Mouse (Mus musculus): ENCODE measurements around the gene Fam3c. TPM values are rescaled to one million over a fixed set of nuclear protein-coding genes. Genes with fewer than 3 reads are reported as not detected.

Fam3c gene
- polyA plus RNA-seq, 1 experiment from 2014 or later: 46.2 TPM

DNA sequence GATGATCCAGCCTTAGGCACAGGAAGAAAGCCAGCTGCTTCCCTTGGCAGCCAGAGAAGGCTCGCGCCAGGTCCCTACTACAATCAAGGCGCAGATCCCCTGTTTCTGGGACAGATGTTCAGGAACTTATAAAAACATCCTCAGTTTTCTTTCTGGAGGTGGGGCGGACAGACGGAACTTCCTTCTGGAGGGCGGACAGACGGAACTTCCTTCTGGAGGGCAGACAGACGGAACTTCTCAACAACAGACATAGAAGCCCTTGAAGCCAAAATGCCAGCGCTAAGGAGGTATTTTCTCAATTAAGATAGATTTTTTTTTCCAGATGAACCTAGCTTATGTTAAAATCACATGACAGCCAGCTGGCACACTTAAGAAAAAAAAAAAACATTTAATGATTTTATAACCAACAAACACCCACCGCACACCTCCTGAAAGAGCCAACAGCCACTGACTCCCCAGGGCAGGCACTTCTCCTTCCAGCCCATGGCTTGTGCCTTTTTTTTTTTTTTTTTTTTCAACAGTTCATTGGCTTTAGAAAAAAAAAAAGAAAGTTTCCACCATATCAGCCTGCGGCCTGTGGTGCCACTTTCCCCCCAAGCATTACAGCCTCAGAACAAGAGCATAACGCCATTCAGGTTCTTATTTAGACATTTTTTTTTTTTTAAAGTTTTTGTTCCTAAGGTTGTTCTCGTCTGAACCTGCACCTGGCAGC, 34.8 kb upstream of the Fam3c start:
- no peak for DNase-seq (ENCODE audit: low spot score)
- Histone ChIP-seq H3K4me2 (ENCODE audit: low read length) (no peak overlapping the region), H3K9me3 (ENCODE audit: control insufficient read depth, low read length) (no peaks in the 10 kb centered on the region), H3K9ac (ENCODE audit: low read length) (no peak overlapping the region), H3K4me1 (replicated peaks; ENCODE audit: control insufficient read depth, insufficient read depth, low read length) (no peaks in the 10 kb centered on the region), H3K36me3 (ENCODE audit: control insufficient read depth, insufficient read depth, low read length) (no peaks in the 10 kb centered on the region), H3K27me3 (replicated peaks; ENCODE audit: control insufficient read depth, insufficient read depth, low read length) (no peaks in the 10 kb centered on the region), H3K4me3 (ENCODE audit: low read depth, low read length) (no peak overlapping the region), H3K27ac (ENCODE audit: low read depth) (no peak overlapping the region)
- ATAC-seq (replicated peaks; ENCODE audit: low FRiP score, low TSS enrichment, low read depth): no peak
- WGBS: 74% methylated on average over 13 of the region's 13 CpGs

DNA sequence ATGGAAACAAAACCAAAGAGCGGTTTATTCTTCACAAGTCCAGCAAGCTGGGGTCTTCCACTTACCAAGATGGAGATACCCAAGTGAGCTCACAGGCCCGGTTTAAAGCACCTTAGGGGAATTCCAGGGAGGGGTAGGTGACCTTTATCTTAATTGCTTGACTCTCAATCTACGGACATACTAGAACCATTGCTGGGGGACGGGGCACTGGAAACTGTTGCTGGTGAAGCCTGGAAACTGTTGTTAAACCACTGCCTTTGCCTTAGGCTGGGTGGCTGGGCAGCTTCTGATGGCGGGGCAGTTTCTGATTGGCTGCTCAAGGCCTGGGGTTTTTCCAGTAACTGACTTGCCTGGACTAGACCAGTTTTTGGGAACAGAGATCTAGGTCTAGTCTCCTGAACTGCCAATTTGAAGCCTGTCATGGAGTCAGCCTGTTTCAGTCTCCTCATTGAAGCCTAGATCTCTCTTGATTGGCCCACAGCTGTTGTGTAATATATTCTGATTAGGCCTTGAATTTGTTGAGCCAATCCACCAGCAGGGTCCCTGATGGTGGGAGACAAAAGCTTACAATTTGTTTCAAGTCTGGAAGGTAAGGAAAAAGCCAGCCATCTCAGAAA, 29.3 kb upstream of the Fam3c start:
- DNase-seq (ENCODE audit: low spot score): no peak
- no peak overlapping the region for H3K4me3 ChIP-seq (ENCODE audit: low read depth, low read length)
- ATAC-seq (replicated peaks; ENCODE audit: low FRiP score, low TSS enrichment, low read depth): no peak
- H3K36me3 ChIP-seq (ENCODE audit: control insufficient read depth, insufficient read depth, low read length): no peaks in the 10 kb centered on the region
- H3K4me1 ChIP-seq (replicated peaks; ENCODE audit: control insufficient read depth, insufficient read depth, low read length): no peaks in the 10 kb centered on the region
- no peaks in the 10 kb centered on the region for H3K27me3 ChIP-seq (replicated peaks; ENCODE audit: control insufficient read depth, insufficient read depth, low read length)
- 87% methylated on average over 5 of the region's 5 CpGs for WGBS
- no peak overlapping the region for H3K4me2 ChIP-seq (ENCODE audit: low read length)
- no peaks in the 10 kb centered on the region for H3K9me3 ChIP-seq (ENCODE audit: control insufficient read depth, low read length)
- H3K9ac ChIP-seq (ENCODE audit: low read length): no peak overlapping the region
- no peak overlapping the region for H3K27ac ChIP-seq (ENCODE audit: low read depth)

DNA sequence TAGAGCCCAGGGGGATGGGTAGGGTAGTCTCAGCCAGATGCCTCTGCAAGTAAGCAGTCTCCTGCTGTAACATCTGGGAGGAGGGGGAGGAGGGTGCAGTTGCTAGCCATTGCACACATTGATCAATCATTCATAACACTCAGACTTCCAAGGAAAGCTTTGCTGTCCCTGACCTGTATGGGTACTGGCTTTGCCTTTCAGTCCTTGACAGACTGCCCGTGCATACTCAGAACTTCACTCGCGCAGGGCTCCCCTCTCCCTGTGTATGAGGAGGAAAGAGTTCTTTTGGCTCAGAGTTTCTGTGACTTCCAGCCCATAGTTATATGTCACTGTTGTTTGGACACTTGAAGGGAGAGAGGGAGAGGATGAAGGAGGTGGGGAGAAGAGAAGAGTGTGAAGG, 24.2 kb upstream of the Fam3c start:
- 0 out of 2 replicates have a peak, but pooled peaks have one; percentile 5 for ATAC-seq (replicated peaks; ENCODE audit: low FRiP score, low TSS enrichment, low read depth)

DNA sequence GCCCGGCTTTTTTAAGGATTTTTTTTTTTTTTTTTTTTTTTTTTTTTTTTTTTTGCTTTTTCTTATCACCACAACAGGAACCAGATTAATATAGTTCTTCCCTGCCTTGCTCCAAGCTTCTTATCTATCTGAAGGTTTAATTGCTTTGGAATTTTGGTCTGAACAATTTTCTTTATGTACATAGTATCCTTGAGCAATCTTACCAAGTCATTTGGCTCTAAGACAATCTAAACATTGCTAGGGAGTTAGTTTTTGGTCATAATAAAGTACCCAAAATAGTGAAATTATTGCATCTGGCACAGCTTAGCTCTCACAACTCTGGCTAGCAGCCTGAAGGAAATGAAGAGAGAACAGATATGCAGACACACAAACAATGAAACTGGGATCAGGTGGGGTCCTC, 23.8 kb upstream of the Fam3c start:
- Histone ChIP-seq H3K9me3 (ENCODE audit: control insufficient read depth, low read length) (no peaks in the 10 kb centered on the region), H3K27ac (ENCODE audit: low read depth) (no peak overlapping the region), H3K4me1 (replicated peaks; ENCODE audit: control insufficient read depth, insufficient read depth, low read length) (no peaks in the 10 kb centered on the region), H3K27me3 (replicated peaks; ENCODE audit: control insufficient read depth, insufficient read depth, low read length) (no peaks in the 10 kb centered on the region), H3K4me3 (ENCODE audit: low read depth, low read length) (no peak overlapping the region), H3K9ac (ENCODE audit: low read length) (no peak overlapping the region), H3K36me3 (ENCODE audit: control insufficient read depth, insufficient read depth, low read length) (no peaks in the 10 kb centered on the region), H3K4me2 (ENCODE audit: low read length) (no peak overlapping the region)
- ATAC-seq (replicated peaks; ENCODE audit: low FRiP score, low TSS enrichment, low read depth): no peak
- DNase-seq (ENCODE audit: low spot score): no peak
- 100% methylated on average over 1 of the region's 1 CpGs for WGBS

More for the DNA sequence above, 24.2 kb upstream of the Fam3c start:
- Histone ChIP-seq H3K9me3 (ENCODE audit: control insufficient read depth, low read length) (no peaks in the 10 kb centered on the region), H3K36me3 (ENCODE audit: control insufficient read depth, insufficient read depth, low read length) (no peaks in the 10 kb centered on the region), H3K4me1 (replicated peaks; ENCODE audit: control insufficient read depth, insufficient read depth, low read length) (no peaks in the 10 kb centered on the region), H3K27ac (ENCODE audit: low read depth) (no peak overlapping the region), H3K4me2 (ENCODE audit: low read length) (no peak overlapping the region), H3K4me3 (ENCODE audit: low read depth, low read length) (no peak overlapping the region), H3K27me3 (replicated peaks; ENCODE audit: control insufficient read depth, insufficient read depth, low read length) (no peaks in the 10 kb centered on the region), H3K9ac (ENCODE audit: low read length) (no peak overlapping the region)
- WGBS: 77% methylated on average over 3 of the region's 3 CpGs
- no peak for DNase-seq (ENCODE audit: low spot score)

DNA sequence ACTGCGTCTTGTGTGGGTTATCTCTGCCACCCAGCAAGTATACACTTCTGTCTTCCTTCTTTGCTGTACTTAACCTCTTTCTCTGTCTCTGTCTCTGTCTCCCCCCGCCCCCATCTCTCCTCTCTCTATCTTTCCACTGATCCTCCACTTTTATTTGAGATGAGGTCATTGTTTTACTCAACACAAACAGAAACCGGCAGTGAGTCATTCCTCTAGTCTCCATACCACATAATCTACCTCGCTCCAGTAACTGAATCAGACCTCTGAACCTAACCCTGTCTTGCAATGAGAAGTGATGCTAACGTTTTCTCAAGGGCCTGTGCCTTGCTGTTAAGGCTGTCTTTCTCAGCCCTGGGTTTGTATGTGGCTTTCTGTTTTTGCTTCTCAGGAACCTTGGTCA, 22.4 kb upstream of the Fam3c start:
- Histone ChIP-seq H3K4me3 (ENCODE audit: low read depth, low read length) (no peak overlapping the region), H3K9me3 (ENCODE audit: control insufficient read depth, low read length) (no peaks in the 10 kb centered on the region), H3K4me2 (ENCODE audit: low read length) (no peak overlapping the region), H3K9ac (ENCODE audit: low read length) (no peak overlapping the region), H3K27ac (ENCODE audit: low read depth) (no peak overlapping the region), H3K27me3 (replicated peaks; ENCODE audit: control insufficient read depth, insufficient read depth, low read length) (no peaks in the 10 kb centered on the region), H3K36me3 (ENCODE audit: control insufficient read depth, insufficient read depth, low read length) (no peaks in the 10 kb centered on the region), H3K4me1 (replicated peaks; ENCODE audit: control insufficient read depth, insufficient read depth, low read length) (no peaks in the 10 kb centered on the region)
- 40% methylated on average over 5 of the region's 5 CpGs for WGBS
- no peak for DNase-seq (ENCODE audit: low spot score)
- peak; percentile 70 for ATAC-seq (replicated peaks; ENCODE audit: low FRiP score, low TSS enrichment, low read depth)

DNA sequence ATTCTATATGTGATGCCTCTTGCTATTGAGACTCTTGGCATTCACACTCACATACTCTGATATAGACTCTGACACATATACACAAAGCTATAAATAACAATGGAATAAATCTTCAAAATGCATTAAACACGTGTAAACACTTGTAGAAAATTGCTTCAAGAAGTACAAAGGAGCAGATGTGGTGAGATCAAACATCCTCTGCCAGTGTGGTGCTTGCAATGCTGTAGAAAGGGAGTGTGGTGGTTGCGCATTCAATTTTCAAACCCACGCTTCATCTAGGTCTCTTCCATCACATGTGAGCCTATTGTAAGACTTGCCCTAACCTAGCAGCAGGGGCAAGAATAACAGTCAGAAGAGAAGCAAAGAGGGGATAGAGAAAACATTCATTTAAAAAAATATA, 18.7 kb upstream of the Fam3c start:
- Histone ChIP-seq H3K27ac (ENCODE audit: low read depth) (no peak overlapping the region), H3K4me1 (replicated peaks; ENCODE audit: control insufficient read depth, insufficient read depth, low read length) (no peaks in the 10 kb centered on the region), H3K4me2 (ENCODE audit: low read length) (no peak overlapping the region), H3K4me3 (ENCODE audit: low read depth, low read length) (no peak overlapping the region), H3K36me3 (ENCODE audit: control insufficient read depth, insufficient read depth, low read length) (no peaks in the 10 kb centered on the region), H3K27me3 (replicated peaks; ENCODE audit: control insufficient read depth, insufficient read depth, low read length) (no peaks in the 10 kb centered on the region), H3K9me3 (ENCODE audit: control insufficient read depth, low read length) (no peaks in the 10 kb centered on the region), H3K9ac (ENCODE audit: low read length) (no peak overlapping the region)
- 73% methylated on average over 3 of the region's 3 CpGs for WGBS
- DNase-seq (ENCODE audit: low spot score) (no peak), ATAC-seq (replicated peaks; ENCODE audit: low FRiP score, low TSS enrichment, low read depth) (no peak)

DNA sequence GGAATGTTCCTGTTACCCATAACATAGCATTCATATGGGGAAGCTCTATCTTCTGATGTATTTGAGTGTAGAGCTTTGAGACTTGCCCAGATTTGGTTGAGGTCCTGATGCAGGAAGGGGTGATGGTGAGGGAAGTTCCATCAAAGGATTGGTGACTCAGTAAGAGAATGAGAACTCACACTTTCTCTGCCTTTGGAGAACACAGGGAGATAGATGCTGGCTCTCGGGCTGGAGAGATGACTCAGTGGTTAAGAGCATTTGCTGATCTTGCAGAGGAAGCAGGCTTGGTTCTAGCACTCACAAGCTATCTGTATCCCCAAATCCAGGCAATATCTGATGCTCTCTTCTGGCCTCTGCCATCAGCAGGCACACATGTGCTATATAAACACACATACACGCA, 17.4 kb upstream of the Fam3c start:
- no peaks in the 10 kb centered on the region for H3K27me3 ChIP-seq (replicated peaks; ENCODE audit: control insufficient read depth, insufficient read depth, low read length)
- DNase-seq (ENCODE audit: low spot score) (no peak), ATAC-seq (replicated peaks; ENCODE audit: low FRiP score, low TSS enrichment, low read depth) (no peak)
- no peaks in the 10 kb centered on the region for H3K4me1 ChIP-seq (replicated peaks; ENCODE audit: control insufficient read depth, insufficient read depth, low read length)
- no peak overlapping the region for H3K9ac ChIP-seq (ENCODE audit: low read length)
- H3K36me3 ChIP-seq (ENCODE audit: control insufficient read depth, insufficient read depth, low read length): no peaks in the 10 kb centered on the region
- WGBS: 80% methylated on average over 2 of the region's 2 CpGs
- no peak overlapping the region for H3K4me2 ChIP-seq (ENCODE audit: low read length)
- no peaks in the 10 kb centered on the region for H3K9me3 ChIP-seq (ENCODE audit: control insufficient read depth, low read length)
- no peak overlapping the region for H3K4me3 ChIP-seq (ENCODE audit: low read depth, low read length)
- H3K27ac ChIP-seq (ENCODE audit: low read depth): no peak overlapping the region

DNA sequence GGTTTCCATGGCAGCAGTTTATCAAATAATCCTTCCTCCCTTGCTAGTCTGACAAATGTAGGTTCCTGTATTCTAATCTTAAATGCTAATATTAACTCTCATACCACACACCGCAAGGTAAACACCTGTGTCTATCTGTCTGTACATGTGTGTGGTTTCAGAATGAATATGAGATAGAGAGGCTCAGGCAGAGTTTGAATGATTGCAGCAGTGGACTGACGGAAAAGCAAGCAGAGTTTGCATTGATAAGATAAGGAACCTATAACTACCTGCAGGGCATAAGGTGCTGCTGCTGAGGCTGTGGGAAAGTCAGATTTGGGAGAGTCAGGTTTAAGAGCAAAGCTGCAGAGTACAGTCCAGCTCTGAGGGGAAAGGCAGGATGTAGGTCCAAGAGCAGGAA, 10.9 kb upstream of the Fam3c start:
- Histone ChIP-seq H3K27me3 (replicated peaks; ENCODE audit: control insufficient read depth, insufficient read depth, low read length) (no peaks in the 10 kb centered on the region), H3K27ac (ENCODE audit: low read depth) (no peak overlapping the region), H3K9me3 (ENCODE audit: control insufficient read depth, low read length) (no peaks in the 10 kb centered on the region), H3K9ac (ENCODE audit: low read length) (no peak overlapping the region), H3K4me3 (ENCODE audit: low read depth, low read length) (no peak overlapping the region), H3K4me2 (ENCODE audit: low read length) (no peak overlapping the region), H3K4me1 (replicated peaks; ENCODE audit: control insufficient read depth, insufficient read depth, low read length) (no peaks in the 10 kb centered on the region), H3K36me3 (ENCODE audit: control insufficient read depth, insufficient read depth, low read length) (no peaks in the 10 kb centered on the region)
- WGBS: 73% methylated on average over 2 of the region's 2 CpGs
- ATAC-seq (replicated peaks; ENCODE audit: low FRiP score, low TSS enrichment, low read depth) (peak; percentile 57), DNase-seq (ENCODE audit: low spot score) (no peak)

DNA sequence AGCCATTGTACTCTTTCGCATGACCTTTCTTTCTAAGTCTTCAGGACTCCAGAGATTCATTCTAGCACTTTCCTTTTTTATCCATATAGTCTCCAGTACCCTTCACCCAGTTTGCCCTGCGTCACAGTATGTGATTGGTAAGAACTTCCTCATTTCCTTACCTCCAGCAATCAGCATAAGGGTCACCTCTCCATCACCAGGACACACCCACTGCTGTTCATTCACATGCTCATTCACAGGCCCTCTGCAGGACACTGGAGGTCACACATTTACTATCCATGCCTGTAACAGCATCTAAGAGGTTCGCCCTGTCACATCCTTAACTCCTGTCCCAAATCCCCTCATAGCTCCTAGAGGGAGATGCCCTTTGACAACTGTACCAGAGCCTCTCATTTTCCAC, 7.5 kb upstream of the Fam3c start:
- Histone ChIP-seq H3K4me3 (ENCODE audit: low read depth, low read length) (no peak overlapping the region), H3K4me1 (replicated peaks; ENCODE audit: control insufficient read depth, insufficient read depth, low read length) (no peaks in the 10 kb centered on the region), H3K27me3 (replicated peaks; ENCODE audit: control insufficient read depth, insufficient read depth, low read length) (no peaks in the 10 kb centered on the region), H3K4me2 (ENCODE audit: low read length) (no peak overlapping the region), H3K9me3 (ENCODE audit: control insufficient read depth, low read length) (no peaks in the 10 kb centered on the region), H3K9ac (ENCODE audit: low read length) (no peak overlapping the region), H3K36me3 (ENCODE audit: control insufficient read depth, insufficient read depth, low read length) (no peaks in the 10 kb centered on the region), H3K27ac (ENCODE audit: low read depth) (no peak overlapping the region)
- DNase-seq (ENCODE audit: low spot score) (no peak), ATAC-seq (replicated peaks; ENCODE audit: low FRiP score, low TSS enrichment, low read depth) (no peak)
- 79% methylated on average over 3 of the region's 3 CpGs for WGBS
